Mouse (Mus musculus): ENCODE data around the gene Nagk. TPM values are rescaled to one million over a fixed set of nuclear protein-coding genes. Genes with fewer than 3 reads are reported as not detected.

The Nagk gene
- polyA plus RNA-seq (2015; fragmentation: Illumina TruSeq; extraction: RNeasy Lipid Tissue Mini Kit (QIAGEN cat#74804); ENCODE audit: low read depth, low replicate concordance), result 56.7 TPM

DNA sequence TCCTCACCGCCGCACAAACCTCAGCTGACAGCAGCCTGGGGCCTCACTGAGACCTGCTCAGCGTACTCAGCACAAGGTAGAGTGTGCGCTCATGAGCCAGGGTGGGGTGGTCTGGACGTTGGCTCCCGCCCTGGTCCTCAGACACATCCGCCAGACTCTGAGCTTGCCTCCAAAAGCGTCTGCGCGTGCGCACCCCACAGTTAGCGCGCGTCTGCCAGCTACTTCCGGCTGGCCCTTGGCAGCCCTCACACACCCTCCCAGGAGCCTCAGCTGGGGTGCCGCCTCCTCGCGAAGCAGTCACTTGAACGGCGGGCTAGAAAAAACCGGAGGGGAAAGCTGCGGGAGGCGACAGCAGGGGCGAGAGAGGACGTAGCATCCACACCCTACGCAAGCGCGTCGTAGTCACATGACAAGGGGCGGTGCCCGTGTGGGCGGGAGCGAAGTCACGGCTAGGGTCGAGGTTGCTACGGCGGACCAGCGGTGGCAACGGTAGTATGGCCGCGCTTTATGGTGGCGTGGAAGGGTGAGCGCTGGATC lies at the start of gene Nagk:
Gene Nagk, plus strand, starts transcription at position 223 of the 537 bp plus-strand sequence.

GRCm38 (mm10) chr6:83762344-83762743 lies 32.4 kb upstream of the Nagk start, which contains the start of gene Ankrd53:
Gene Ankrd53, plus strand, starts transcription at chr6:83762644.

DNA sequence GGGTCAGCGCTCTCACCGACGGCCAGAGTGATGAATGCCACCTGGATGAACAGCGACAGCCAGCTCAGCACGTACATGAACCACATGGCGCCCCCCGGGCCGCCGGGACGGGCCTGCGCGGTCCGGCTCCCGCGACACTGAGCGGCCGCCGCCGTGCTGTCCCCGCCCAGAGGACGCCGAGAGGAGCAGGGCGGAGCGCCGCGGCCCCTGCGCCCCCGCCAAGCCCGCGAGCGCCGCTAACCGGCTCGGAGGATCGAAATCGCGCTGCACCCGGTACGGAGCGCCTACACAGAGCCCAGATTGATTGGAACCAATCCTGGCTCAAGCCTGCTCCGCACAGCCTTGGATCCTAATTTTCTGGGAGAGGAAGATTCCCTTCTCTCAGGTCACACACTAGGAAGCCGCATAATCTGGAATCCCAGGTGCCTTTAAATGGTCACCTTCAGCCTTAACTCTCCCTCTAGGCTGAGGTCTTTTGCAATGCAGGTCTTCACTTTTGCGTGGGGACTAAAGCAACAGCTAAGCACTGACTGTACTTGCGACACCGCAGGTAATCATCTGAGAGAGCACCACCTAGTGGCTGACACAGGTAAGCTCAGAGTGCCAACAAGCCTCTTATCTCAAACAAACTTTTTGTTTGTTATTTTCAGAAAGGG lies 19.0 kb upstream of the Nagk start, which contains the start of gene Tex261:
Gene Tex261, minus strand, starts transcription at position 176 of the 656 bp plus-strand sequence.

DNA sequence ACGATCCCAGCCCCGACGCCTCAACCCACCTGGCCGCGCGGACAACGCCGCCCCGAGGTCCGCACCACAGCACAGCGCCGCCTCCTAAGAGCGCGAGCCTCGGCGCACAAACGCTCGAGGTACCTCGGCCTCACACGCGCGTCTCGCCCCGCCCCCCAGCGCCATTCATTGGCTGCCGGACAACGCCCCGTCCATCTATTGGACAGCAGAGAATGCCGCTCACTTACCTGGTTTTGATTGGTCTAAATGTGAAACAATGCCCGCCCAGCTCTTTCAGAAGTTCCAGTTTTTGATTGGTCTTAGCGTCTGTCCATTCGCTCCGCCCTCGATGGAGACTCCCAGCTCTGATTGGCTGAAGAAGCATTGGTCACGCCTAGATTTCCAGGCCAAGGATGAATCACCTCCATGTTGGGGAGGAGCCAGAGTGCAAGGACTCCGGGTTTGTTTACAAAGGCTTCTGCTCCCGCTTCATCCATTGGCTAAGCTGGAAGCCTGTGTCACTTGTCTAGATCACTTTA lies 36.9 kb downstream of the Nagk start, which contains the start of gene Paip2b:
Gene Paip2b, minus strand, starts transcription at position 136 of the 518 bp plus-strand sequence.

Other genes starting within 250 kb of the Nagk start
- gene Stambp, start 222.3 kb upstream of the Nagk start, polyA plus RNA-seq (2015; fragmentation: Illumina TruSeq; extraction: RNeasy Lipid Tissue Mini Kit (QIAGEN cat#74804); ENCODE audit: low read depth, low replicate concordance), result 33.7 TPM
- not detected for gene Clec4f, start 138.8 kb upstream of the Nagk start, polyA plus RNA-seq (2015; fragmentation: Illumina TruSeq; extraction: RNeasy Lipid Tissue Mini Kit (QIAGEN cat#74804); ENCODE audit: low read depth, low replicate concordance)
- not detected for gene Cd207, start 117.1 kb upstream of the Nagk start, polyA plus RNA-seq (2015; fragmentation: Illumina TruSeq; extraction: RNeasy Lipid Tissue Mini Kit (QIAGEN cat#74804); ENCODE audit: low read depth, low replicate concordance)
- gene Vax2, start 83.7 kb upstream of the Nagk start, polyA plus RNA-seq (2015; fragmentation: Illumina TruSeq; extraction: RNeasy Lipid Tissue Mini Kit (QIAGEN cat#74804); ENCODE audit: low read depth, low replicate concordance), result not detected
- not detected for gene Atp6v1b1, start 52.0 kb upstream of the Nagk start, polyA plus RNA-seq (2015; fragmentation: Illumina TruSeq; extraction: RNeasy Lipid Tissue Mini Kit (QIAGEN cat#74804); ENCODE audit: low read depth, low replicate concordance)
- not detected for gene Ankrd53, start 32.3 kb upstream of the Nagk start, polyA plus RNA-seq (2015; fragmentation: Illumina TruSeq; extraction: RNeasy Lipid Tissue Mini Kit (QIAGEN cat#74804); ENCODE audit: low read depth, low replicate concordance)
- 31.9 TPM for gene Tex261, start 19.2 kb upstream of the Nagk start, polyA plus RNA-seq (2015; fragmentation: Illumina TruSeq; extraction: RNeasy Lipid Tissue Mini Kit (QIAGEN cat#74804); ENCODE audit: low read depth, low replicate concordance)
- 65.2 TPM for gene Paip2b, start 36.8 kb downstream of the Nagk start, polyA plus RNA-seq (2015; fragmentation: Illumina TruSeq; extraction: RNeasy Lipid Tissue Mini Kit (QIAGEN cat#74804); ENCODE audit: low read depth, low replicate concordance)
- gene Zfp638, start 72.1 kb downstream of the Nagk start, polyA plus RNA-seq (2015; fragmentation: Illumina TruSeq; extraction: RNeasy Lipid Tissue Mini Kit (QIAGEN cat#74804); ENCODE audit: low read depth, low replicate concordance), result 71.8 TPM
- 1.5 TPM for gene Dysf, start 213.6 kb downstream of the Nagk start, polyA plus RNA-seq (2015; fragmentation: Illumina TruSeq; extraction: RNeasy Lipid Tissue Mini Kit (QIAGEN cat#74804); ENCODE audit: low read depth, low replicate concordance)

Measured in brain, adult 10 weeks (tissue).